Mouse (Mus musculus): ENCODE measurements around the gene Dop1b.

DNA sequence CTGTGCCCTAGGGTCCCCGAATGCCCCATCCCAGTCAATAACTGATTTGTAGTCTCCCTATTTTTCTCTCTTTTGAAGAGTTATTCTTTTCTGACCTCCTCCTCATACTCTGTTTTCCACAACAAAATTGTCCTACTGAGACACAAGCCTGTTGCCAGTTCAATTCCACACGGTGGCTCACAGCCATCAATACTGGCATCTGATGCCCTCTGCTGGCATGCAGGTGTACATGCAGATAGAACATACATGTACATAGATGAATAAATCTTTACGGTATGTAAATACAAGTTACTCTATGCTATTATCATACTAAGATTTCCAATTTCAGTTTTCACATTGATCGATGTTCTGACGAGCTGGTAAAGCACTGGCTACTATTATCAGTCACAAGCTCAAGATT, 40.6 kb upstream of the Dop1b start:
- TF ChIP-seq CTCF (IDR thresholded peaks at IDR 0.05; ENCODE audit: borderline replicate concordance, extremely low read depth, insufficient read depth, insufficient read length) = peak; percentile 29; the same call in 1 of the 2 replicates
- TF ChIP-seq POLR2A (IDR thresholded peaks at IDR 0.05; ENCODE audit: borderline replicate concordance, extremely low read depth, insufficient read depth, insufficient read length, poor library complexity, severe bottlenecking) = no peak
